ENCODE assay signal across 10 mouse cellular contexts in genomic region chr5:135807263-135807637, GRCm38 (mm10). TPM values are rescaled to one million over a fixed set of nuclear protein-coding genes. Genes with fewer than 3 reads are reported as not detected.
DNase-seq lines count a peak whose midpoint lies in the region; ATAC-seq lines count a peak whose summit lies in the region.
"Had no signal": no experiment of that assay in that cellular context is flagged by ENCODE, and none has a peak within 500 bp of the region (broad histone marks: within the 10 kb centered on the region; RNA-seq: fewer than 3 reads in every experiment).

No protein-coding gene starts in this region.

- H3K36me3 ChIP-seq in embryonic facial prominence, embryonic 10.5 days (replicated peaks) = no peaks in the 10 kb centered on the region
- H3K36me3 ChIP-seq in hindbrain, embryonic 14.5 days (replicated peaks; ENCODE audit: control insufficient read depth, insufficient read depth) = peaks cover 5% of the 10 kb centered on the region; the same call in 1 of the 2 replicates
- no peaks in the 10 kb centered on the region for H3K36me3 ChIP-seq in neural tube, embryonic 14.5 days (ENCODE audit: control insufficient read depth, insufficient read depth, low read length)
- no peaks in the 10 kb centered on the region for H3K36me3 ChIP-seq in kidney, embryonic 15.5 days
- H3K36me3 ChIP-seq in heart, embryonic 11.5 days (ENCODE audit: control insufficient read depth, insufficient read depth, low read length) = no peaks in the 10 kb centered on the region

- peak overlapping the region; percentile 83 for H3K9ac ChIP-seq in hindbrain, embryonic 14.5 days
- peak overlapping the region; percentile 87 for H3K9ac ChIP-seq in neural tube, embryonic 14.5 days (replicated peaks; ENCODE audit: low read depth, low read length)
- no peak overlapping the region for H3K9ac ChIP-seq in kidney, embryonic 15.5 days
- H3K9ac ChIP-seq in heart, embryonic 11.5 days (ENCODE audit: low read depth, low read length) = no peak overlapping the region

- H3K4me1 ChIP-seq in embryonic facial prominence, embryonic 10.5 days = peaks cover 7% of the 10 kb centered on the region; the same call in 1 of the 2 replicates
- H3K4me1 ChIP-seq in hindbrain, embryonic 14.5 days (replicated peaks; ENCODE audit: control insufficient read depth, insufficient read depth, low read length) = peaks cover 12% of the 10 kb centered on the region
- H3K4me1 ChIP-seq in neural tube, embryonic 14.5 days (ENCODE audit: control insufficient read depth, insufficient read depth, low read length) = peaks cover 9% of the 10 kb centered on the region
- H3K4me1 ChIP-seq in kidney, embryonic 15.5 days = 0 out of 2 replicates have a peak, but pooled peaks cover 6% of the 10 kb centered on the region
- H3K4me1 ChIP-seq in heart, embryonic 11.5 days (ENCODE audit: control insufficient read depth, insufficient read depth, low read length) = no peaks in the 10 kb centered on the region

- 0 out of 2 replicates have a peak, but pooled peaks cover 5% of the 10 kb centered on the region for H3K27me3 ChIP-seq in embryonic facial prominence, embryonic 10.5 days (replicated peaks; ENCODE audit: low read depth, poor library complexity, severe bottlenecking)
- H3K27me3 ChIP-seq in hindbrain, embryonic 14.5 days (ENCODE audit: control insufficient read depth, insufficient read depth, low read length) = no peaks in the 10 kb centered on the region
- no peaks in the 10 kb centered on the region for H3K27me3 ChIP-seq in neural tube, embryonic 14.5 days (ENCODE audit: control insufficient read depth, insufficient read depth, low read length)
- peaks cover 9% of the 10 kb centered on the region; the same call in 1 of the 2 replicates for H3K27me3 ChIP-seq in kidney, embryonic 15.5 days
- no peaks in the 10 kb centered on the region; the same call in 1 of the 2 replicates for H3K27me3 ChIP-seq in heart, embryonic 11.5 days (ENCODE audit: control insufficient read depth, insufficient read depth, low read length)

- H3K4me3 ChIP-seq in embryonic facial prominence, embryonic 10.5 days = peak overlapping the region; percentile 46
- H3K4me3 ChIP-seq in hindbrain, embryonic 14.5 days (replicated peaks; ENCODE audit: low read length) = peak overlapping the region; percentile 49
- H3K4me3 ChIP-seq in neural tube, embryonic 14.5 days (ENCODE audit: low read depth, low read length) = peak overlapping the region; percentile 66
- no peak overlapping the region for H3K4me3 ChIP-seq in kidney, embryonic 15.5 days (replicated peaks)
- H3K4me3 ChIP-seq in heart, embryonic 11.5 days (ENCODE audit: low read depth, low read length) = no peak overlapping the region

- ATAC-seq in hindbrain, embryonic 14.5 days (ENCODE audit: low FRiP score) = no peak
- ATAC-seq in neural tube, embryonic 14.5 days (ENCODE audit: low read depth) = no peak
- no peak for ATAC-seq in kidney, embryonic 15.5 days (replicated peaks; ENCODE audit: low FRiP score)
- no peak for ATAC-seq in heart, embryonic 11.5 days (replicated peaks; ENCODE audit: insufficient number of reproducible peaks, low FRiP score, low TSS enrichment)

- H3K27ac ChIP-seq in embryonic facial prominence, embryonic 10.5 days (replicated peaks) = no peak overlapping the region
- peak overlapping the region; percentile 74 for H3K27ac ChIP-seq in hindbrain, embryonic 14.5 days
- H3K27ac ChIP-seq in neural tube, embryonic 14.5 days (ENCODE audit: low read depth, low read length) = no peak overlapping the region; the same call in 1 of the 2 replicates
- H3K27ac ChIP-seq in kidney, embryonic 15.5 days = no peak overlapping the region
- H3K27ac ChIP-seq in heart, embryonic 11.5 days (ENCODE audit: low read depth, low read length) = no peak overlapping the region
- H3K27ac ChIP-seq: macrophage had no signal

- H3K4me2 ChIP-seq in hindbrain, embryonic 14.5 days (replicated peaks) = peak overlapping the region; percentile 86
- peak overlapping the region; percentile 73 for H3K4me2 ChIP-seq in neural tube, embryonic 14.5 days (ENCODE audit: low read depth, low read length)
- H3K4me2 ChIP-seq in kidney, embryonic 15.5 days = no peak overlapping the region
- no peak overlapping the region for H3K4me2 ChIP-seq in heart, embryonic 11.5 days

- H3K9me3 ChIP-seq in embryonic facial prominence, embryonic 10.5 days = no peaks in the 10 kb centered on the region
- no peaks in the 10 kb centered on the region for H3K9me3 ChIP-seq in hindbrain, embryonic 14.5 days (ENCODE audit: control insufficient read depth, low read length)
- no peaks in the 10 kb centered on the region for H3K9me3 ChIP-seq in neural tube, embryonic 14.5 days (ENCODE audit: control insufficient read depth, low read length)
- no peaks in the 10 kb centered on the region for H3K9me3 ChIP-seq in kidney, embryonic 15.5 days (replicated peaks)
- H3K9me3 ChIP-seq in heart, embryonic 11.5 days (replicated peaks; ENCODE audit: control insufficient read depth, low read length) = no peaks in the 10 kb centered on the region

- 56% methylated on average over 3 of the region's 3 CpGs for WGBS in embryonic facial prominence, embryonic 10.5 days
- 45% methylated on average over 3 of the region's 3 CpGs for WGBS in hindbrain, embryonic 14.5 days
- 38% methylated on average over 3 of the region's 3 CpGs for WGBS in neural tube, embryonic 14.5 days
- WGBS in kidney, embryonic 15.5 days = 60% methylated on average over 3 of the region's 3 CpGs
- WGBS in heart, embryonic 11.5 days (ENCODE audit: insufficient replicate concordance) = 43% methylated on average over 3 of the region's 3 CpGs

- peak; percentile 50 for DNase-seq in retina, postnatal 1 day
- DNase-seq in retina, embryonic 14.5 days (ENCODE audit: low spot score) = no peak
- DNase-seq in embryonic facial prominence, embryonic 10.5 days (ENCODE audit: low spot score) = no peak
- DNase-seq in hindbrain, embryonic 14.5 days (ENCODE audit: low spot score) = no peak
- DNase-seq in adipocyte (ENCODE audit: low spot score) = no peak

RNA-seq across cellular contexts. Expression of gene Srrm3, which starts 0.6 kb away (rescaled TPM):
- polyA plus RNA-seq in embryonic facial prominence, embryonic 10.5 days (2016; fragmentation: Nextera tagmentation; extraction: Ambion mirVana) = 4.9 and 5.3 TPM in 2 replicates
- polyA plus RNA-seq in hindbrain, embryonic 14.5 days (2014; fragmentation: Nextera tagmentation; extraction: Ambion mirVana) = 49.3 and 51.3 TPM in 2 replicates
- polyA plus RNA-seq in neural tube, embryonic 14.5 days (2014; fragmentation: Nextera tagmentation; extraction: Ambion mirVana) = 61.0 and 65.9 TPM in 2 replicates
- 0.55 and 1.2 TPM in 2 replicates for polyA plus RNA-seq in kidney, embryonic 15.5 days (2015; fragmentation: Nextera tagmentation; extraction: Ambion mirVana)
- 0.21 TPM in 1 of 2 replicates, not detected in the other for polyA plus RNA-seq in heart, embryonic 11.5 days (2014; fragmentation: Nextera tagmentation; extraction: Ambion mirVana)
- polyA plus RNA-seq: limb, embryonic 11.5 days; macrophage had no signal

RNA-seq across cellular contexts. Expression of gene Mdh2, which starts 29.0 kb away (rescaled TPM):
- 603 and 625 TPM in 2 replicates for polyA plus RNA-seq in embryonic facial prominence, embryonic 10.5 days (2016; fragmentation: Nextera tagmentation; extraction: Ambion mirVana)
- 599 and 617 TPM in 2 replicates for polyA plus RNA-seq in hindbrain, embryonic 14.5 days (2014; fragmentation: Nextera tagmentation; extraction: Ambion mirVana)
- polyA plus RNA-seq in neural tube, embryonic 14.5 days (2014; fragmentation: Nextera tagmentation; extraction: Ambion mirVana) = 680 and 694 TPM in 2 replicates
- 568 and 588 TPM in 2 replicates for polyA plus RNA-seq in kidney, embryonic 15.5 days (2015; fragmentation: Nextera tagmentation; extraction: Ambion mirVana)
- 955 and 984 TPM in 2 replicates for polyA plus RNA-seq in heart, embryonic 11.5 days (2014; fragmentation: Nextera tagmentation; extraction: Ambion mirVana)

RNA-seq across cellular contexts. Expression of gene Styxl1, which starts 29.1 kb away (rescaled TPM):
- 0.30 and 0.31 TPM in 2 replicates for polyA plus RNA-seq in embryonic facial prominence, embryonic 10.5 days (2016; fragmentation: Nextera tagmentation; extraction: Ambion mirVana)
- 0.25 and 0.30 TPM in 2 replicates for polyA plus RNA-seq in hindbrain, embryonic 14.5 days (2014; fragmentation: Nextera tagmentation; extraction: Ambion mirVana)
- 0.76 TPM in 1 of 2 replicates, not detected in the other for polyA plus RNA-seq in neural tube, embryonic 14.5 days (2014; fragmentation: Nextera tagmentation; extraction: Ambion mirVana)
- polyA plus RNA-seq in kidney, embryonic 15.5 days (2015; fragmentation: Nextera tagmentation; extraction: Ambion mirVana) = 0.17 and 0.39 TPM in 2 replicates
- polyA plus RNA-seq in heart, embryonic 11.5 days (2014; fragmentation: Nextera tagmentation; extraction: Ambion mirVana) = 0.28 and 0.42 TPM in 2 replicates
- polyA plus RNA-seq: limb, embryonic 11.5 days; macrophage had no signal

Comparison
In these comparisons a context has a peak if more than half of its experiments do, and no peak if none do; other contexts are left out.
1. H3K4me3 ChIP-seq: peak in embryonic facial prominence, embryonic 10.5 days (single experiment), hindbrain, embryonic 14.5 days (single experiment) and neural tube, embryonic 14.5 days (single experiment); none in kidney, embryonic 15.5 days (single experiment) and heart, embryonic 11.5 days (single experiment).
2. H3K4me2 ChIP-seq: peak in hindbrain, embryonic 14.5 days (single experiment) and neural tube, embryonic 14.5 days (single experiment); none in kidney, embryonic 15.5 days (single experiment) and heart, embryonic 11.5 days (single experiment).
3. H3K9ac ChIP-seq: peak in hindbrain, embryonic 14.5 days (single experiment) and neural tube, embryonic 14.5 days (single experiment); none in kidney, embryonic 15.5 days (single experiment) and heart, embryonic 11.5 days (single experiment).